Mouse (Mus musculus): ENCODE data around the gene Miga2. TPM values are rescaled to one million over a fixed set of nuclear protein-coding genes. Genes with fewer than 3 reads are reported as not detected.

Miga2 gene
- polyA plus RNA-seq, 1 experiment from 2014 or later, result 35.6 TPM

- Histone ChIP-seq H3K27me3 (replicated peaks; ENCODE audit: control insufficient read depth, insufficient read depth, low read length) (no peaks in the 10 kb centered on the region), H3K36me3 (ENCODE audit: control insufficient read depth, insufficient read depth) (peaks cover 16% of the 10 kb centered on the region), H3K4me3 (replicated peaks; ENCODE audit: low read length) (no peak overlapping the region), H3K9ac (replicated peaks; ENCODE audit: low read depth, low read length) (no peak overlapping the region), H3K27ac (ENCODE audit: low read length) (no peak overlapping the region), H3K4me1 (replicated peaks; ENCODE audit: control insufficient read depth, insufficient read depth, low read length) (peaks cover 17% of the 10 kb centered on the region), H3K9me3 (ENCODE audit: control insufficient read depth, low read length) (no peaks in the 10 kb centered on the region), H3K4me2 (ENCODE audit: low read length) (no peak overlapping the region)
- no peak for ATAC-seq
- 78% methylated on average over 1 of the region's 1 CpGs for WGBS
These were observed 37.5 kb downstream of the Miga2 start for GRCm38 (mm10) chr2:30401581-30401980.

GRCm38 (mm10) chr2:30402351-30402826 is 38.4 kb downstream of the Miga2 start:
- no peak overlapping the region for H3K9ac ChIP-seq (replicated peaks; ENCODE audit: low read depth, low read length)
- H3K36me3 ChIP-seq (ENCODE audit: control insufficient read depth, insufficient read depth), result peaks cover 18% of the 10 kb centered on the region
- no peak overlapping the region for H3K4me3 ChIP-seq (replicated peaks; ENCODE audit: low read length)
- H3K9me3 ChIP-seq (ENCODE audit: control insufficient read depth, low read length), result no peaks in the 10 kb centered on the region
- H3K27ac ChIP-seq (ENCODE audit: low read length), result no peak overlapping the region
- WGBS, result 85% methylated on average over 9 of the region's 9 CpGs
- H3K4me1 ChIP-seq (replicated peaks; ENCODE audit: control insufficient read depth, insufficient read depth, low read length), result peaks cover 17% of the 10 kb centered on the region
- no peak overlapping the region for H3K4me2 ChIP-seq (ENCODE audit: low read length)
- no peaks in the 10 kb centered on the region for H3K27me3 ChIP-seq (replicated peaks; ENCODE audit: control insufficient read depth, insufficient read depth, low read length)
- no peak for ATAC-seq

GRCm38 (mm10) chr2:30402843-30403242 is 38.8 kb downstream of the Miga2 start:
- no peak overlapping the region for H3K4me2 ChIP-seq (ENCODE audit: low read length)
- ATAC-seq, result no peak
- peaks cover 23% of the 10 kb centered on the region for H3K36me3 ChIP-seq (ENCODE audit: control insufficient read depth, insufficient read depth)
- no peak overlapping the region for H3K9ac ChIP-seq (replicated peaks; ENCODE audit: low read depth, low read length)
- no peak overlapping the region for H3K4me3 ChIP-seq (replicated peaks; ENCODE audit: low read length)
- H3K27ac ChIP-seq (ENCODE audit: low read length), result no peak overlapping the region; the same call in 1 of the 2 replicates
- H3K27me3 ChIP-seq (replicated peaks; ENCODE audit: control insufficient read depth, insufficient read depth, low read length), result no peaks in the 10 kb centered on the region
- no peaks in the 10 kb centered on the region for H3K9me3 ChIP-seq (ENCODE audit: control insufficient read depth, low read length)
- H3K4me1 ChIP-seq (replicated peaks; ENCODE audit: control insufficient read depth, insufficient read depth, low read length), result peaks cover 17% of the 10 kb centered on the region
- WGBS, result 79% methylated on average over 2 of the region's 2 CpGs

- peaks cover 23% of the 10 kb centered on the region for H3K36me3 ChIP-seq (ENCODE audit: control insufficient read depth, insufficient read depth)
- no peaks in the 10 kb centered on the region for H3K27me3 ChIP-seq (replicated peaks; ENCODE audit: control insufficient read depth, insufficient read depth, low read length)
- H3K4me3 ChIP-seq (replicated peaks; ENCODE audit: low read length), result no peak overlapping the region
- peaks cover 15% of the 10 kb centered on the region for H3K4me1 ChIP-seq (replicated peaks; ENCODE audit: control insufficient read depth, insufficient read depth, low read length)
- no peak overlapping the region for H3K27ac ChIP-seq (ENCODE audit: low read length)
- WGBS, result 87% methylated on average over 1 of the region's 1 CpGs
- H3K9ac ChIP-seq (replicated peaks; ENCODE audit: low read depth, low read length), result no peak overlapping the region
- no peak for ATAC-seq
- H3K9me3 ChIP-seq (ENCODE audit: control insufficient read depth, low read length), result no peaks in the 10 kb centered on the region
- H3K4me2 ChIP-seq (ENCODE audit: low read length), result no peak overlapping the region
These were observed 39.8 kb downstream of the Miga2 start for GRCm38 (mm10) chr2:30403870-30404269.

- H3K9ac ChIP-seq (replicated peaks; ENCODE audit: low read depth, low read length), result no peak overlapping the region
- peaks cover 21% of the 10 kb centered on the region; the same call in 1 of the 2 replicates for H3K36me3 ChIP-seq (ENCODE audit: control insufficient read depth, insufficient read depth)
- no peaks in the 10 kb centered on the region for H3K9me3 ChIP-seq (ENCODE audit: control insufficient read depth, low read length)
- H3K4me3 ChIP-seq (replicated peaks; ENCODE audit: low read length), result no peak overlapping the region
- no peaks in the 10 kb centered on the region for H3K4me1 ChIP-seq (replicated peaks; ENCODE audit: control insufficient read depth, insufficient read depth, low read length)
- H3K27me3 ChIP-seq (replicated peaks; ENCODE audit: control insufficient read depth, insufficient read depth, low read length), result no peaks in the 10 kb centered on the region
- ATAC-seq, result no peak
- no peak overlapping the region for H3K27ac ChIP-seq (ENCODE audit: low read length)
- WGBS, result 89% methylated on average over 2 of the region's 2 CpGs
- H3K4me2 ChIP-seq (ENCODE audit: low read length), result no peak overlapping the region
These were observed 43.2 kb downstream of the Miga2 start for GRCm38 (mm10) chr2:30407221-30407620.

GRCm38 (mm10) chr2:30407778-30408177 is 43.7 kb downstream of the Miga2 start:
- Histone ChIP-seq H3K9ac (replicated peaks; ENCODE audit: low read depth, low read length) (no peak overlapping the region), H3K27me3 (replicated peaks; ENCODE audit: control insufficient read depth, insufficient read depth, low read length) (no peaks in the 10 kb centered on the region), H3K9me3 (ENCODE audit: control insufficient read depth, low read length) (no peaks in the 10 kb centered on the region), H3K27ac (ENCODE audit: low read length) (no peak overlapping the region), H3K4me1 (replicated peaks; ENCODE audit: control insufficient read depth, insufficient read depth, low read length) (no peaks in the 10 kb centered on the region), H3K36me3 (ENCODE audit: control insufficient read depth, insufficient read depth) (peaks cover 18% of the 10 kb centered on the region; the same call in 1 of the 2 replicates), H3K4me2 (ENCODE audit: low read length) (no peak overlapping the region), H3K4me3 (replicated peaks; ENCODE audit: low read length) (no peak overlapping the region)
- 91% methylated on average over 10 of the region's 10 CpGs for WGBS
- ATAC-seq, result no peak

GRCm38 (mm10) chr2:30408452-30409100 is 44.5 kb downstream of the Miga2 start:
- no peak overlapping the region for H3K4me3 ChIP-seq (replicated peaks; ENCODE audit: low read length)
- 0 out of 2 replicates have a peak, but pooled peaks cover 2% of the 10 kb centered on the region for H3K4me1 ChIP-seq (replicated peaks; ENCODE audit: control insufficient read depth, insufficient read depth, low read length)
- 86% methylated on average over 8 of the region's 8 CpGs for WGBS
- no peak overlapping the region for H3K4me2 ChIP-seq (ENCODE audit: low read length)
- no peak overlapping the region for H3K27ac ChIP-seq (ENCODE audit: low read length)
- no peak for ATAC-seq
- no peak overlapping the region for H3K9ac ChIP-seq (replicated peaks; ENCODE audit: low read depth, low read length)
- H3K27me3 ChIP-seq (replicated peaks; ENCODE audit: control insufficient read depth, insufficient read depth, low read length), result no peaks in the 10 kb centered on the region
- H3K9me3 ChIP-seq (ENCODE audit: control insufficient read depth, low read length), result no peaks in the 10 kb centered on the region
- H3K36me3 ChIP-seq (ENCODE audit: control insufficient read depth, insufficient read depth), result peaks cover 18% of the 10 kb centered on the region; the same call in 1 of the 2 replicates

GRCm38 (mm10) chr2:30409454-30410176 is 45.6 kb downstream of the Miga2 start:
- Histone ChIP-seq H3K9ac (replicated peaks; ENCODE audit: low read depth, low read length) (no peak overlapping the region), H3K36me3 (ENCODE audit: control insufficient read depth, insufficient read depth) (peaks cover 13% of the 10 kb centered on the region; the same call in 1 of the 2 replicates), H3K9me3 (ENCODE audit: control insufficient read depth, low read length) (no peaks in the 10 kb centered on the region), H3K4me3 (replicated peaks; ENCODE audit: low read length) (no peak overlapping the region), H3K27me3 (replicated peaks; ENCODE audit: control insufficient read depth, insufficient read depth, low read length) (no peaks in the 10 kb centered on the region), H3K27ac (ENCODE audit: low read length) (no peak overlapping the region), H3K4me1 (replicated peaks; ENCODE audit: control insufficient read depth, insufficient read depth, low read length) (peaks cover 11% of the 10 kb centered on the region), H3K4me2 (ENCODE audit: low read length) (no peak overlapping the region)
- ATAC-seq, result no peak
- 88% methylated on average over 5 of the region's 5 CpGs for WGBS

- H3K36me3 ChIP-seq (ENCODE audit: control insufficient read depth, insufficient read depth), result no peaks in the 10 kb centered on the region
- H3K9ac ChIP-seq (replicated peaks; ENCODE audit: low read depth, low read length), result no peak overlapping the region
- no peaks in the 10 kb centered on the region for H3K27me3 ChIP-seq (replicated peaks; ENCODE audit: control insufficient read depth, insufficient read depth, low read length)
- WGBS, result 81% methylated on average over 16 of the region's 16 CpGs
- no peak overlapping the region for H3K4me2 ChIP-seq (ENCODE audit: low read length)
- H3K4me3 ChIP-seq (replicated peaks; ENCODE audit: low read length), result no peak overlapping the region
- ATAC-seq, result no peak
- H3K4me1 ChIP-seq (replicated peaks; ENCODE audit: control insufficient read depth, insufficient read depth, low read length), result peaks cover 32% of the 10 kb centered on the region
- no peaks in the 10 kb centered on the region for H3K9me3 ChIP-seq (ENCODE audit: control insufficient read depth, low read length)
- no peak overlapping the region for H3K27ac ChIP-seq (ENCODE audit: low read length)
These were observed 49.3 kb downstream of the Miga2 start for GRCm38 (mm10) chr2:30413038-30413973.

All from forebrain, embryonic 16.5 days (tissue).